Mouse (Mus musculus) heart, embryonic 13.5 days (tissue): Measurements from ENCODE around the gene Reck. TPM values are rescaled to one million over a fixed set of nuclear protein-coding genes. Genes with fewer than 3 reads are reported as not detected.

Experiments used
- ATAC-seq: fragments of 200-750 bp; cut with Nextera tagmentation; 2 replicates; pipeline ENCODE4 v1.8.0; 2017; ENCODE audit warnings: moderate TSS enrichment; ENCODE audit not compliant: insufficient number of reproducible peaks, low FRiP score, low TSS enrichment; ENCODE audit errors: extremely low read depth
- H3K27ac ChIP-seq: fragments of 300-500 bp; sonication (generic); replicated peaks from 2 replicates; pipeline ENCODE4 v1.5.1; 2015; ENCODE audit warnings: moderate library complexity, mild to moderate bottlenecking, inconsistent platforms
- H3K27me3 ChIP-seq: fragments of 300-500 bp; sonication (generic); replicated peaks from 2 replicates; pipeline ENCODE4 v1.6.1; 2015; ENCODE audit warnings: mild to moderate bottlenecking, inconsistent platforms
- H3K36me3 ChIP-seq: fragments of 300-500 bp; sonication (generic); 2 replicates; pipeline ENCODE4 v1.6.1; 2015; ENCODE audit warnings: mild to moderate bottlenecking, inconsistent platforms
- H3K4me1 ChIP-seq: fragments of 300-500 bp; sonication (generic); 2 replicates; pipeline ENCODE4 v1.6.1; 2015; ENCODE audit warnings: inconsistent platforms
- H3K4me2 ChIP-seq: fragments of 300-500 bp; sonication (generic); 2 replicates; pipeline ENCODE4 v1.6.1; 2015; ENCODE audit warnings: inconsistent platforms, mild to moderate bottlenecking, moderate library complexity
- H3K4me3 ChIP-seq: fragments of 300-500 bp; sonication (generic); 2 replicates; pipeline ENCODE4 v1.5.1; 2015; ENCODE audit warnings: moderate library complexity, mild to moderate bottlenecking, inconsistent platforms
- H3K9ac ChIP-seq: fragments of 300-500 bp; sonication (generic); 2 replicates; pipeline ENCODE4 v1.6.1; 2015; ENCODE audit warnings: inconsistent platforms, mild to moderate bottlenecking, moderate library complexity
- H3K9me3 ChIP-seq: fragments of 300-500 bp; sonication (generic); 2 replicates; pipeline ENCODE4 v1.6.1; 2016; ENCODE audit warnings: inconsistent platforms
- WGBS: fragments of 180-500 bp; shearing (Covaris S2); methylation state at CpG from one replicate; pipeline ENCODE4 v1.1.7; 2015; ENCODE audit warnings: mixed read lengths; 5-methylcytosine and 5-hydroxymethylcytosine counted together
- polyA plus RNA-seq: library from polyadenylated mRNA; unstranded; fragments of >200 nt; fragmentation: Nextera tagmentation; extraction: Ambion mirVana; gene quantifications from 2 replicates; pipeline ENCODE4 v1.2.1, GENCODE M21; 2015

Reck gene
- polyA plus RNA-seq, result 9.7 and 13.4 TPM in 2 replicates

GRCm38 (mm10) chr4:43875160-43875918 is at the start of gene Reck:
TSS of gene Reck (plus strand) at chr4:43875530.
- Histone ChIP-seq H3K4me3 (peak within 1 kb of the TSS; percentile 92), H3K9ac (peak within 1 kb of the TSS; percentile 88), H3K27me3 (no peaks in the 10 kb centered on the region), H3K36me3 (no peaks in the 10 kb centered on the region), H3K4me1 (peaks cover 45% of the 10 kb centered on the region), H3K9me3 (no peaks in the 10 kb centered on the region), H3K4me2 (peak within 1 kb of the TSS; percentile 95), H3K27ac (peak within 1 kb of the TSS; percentile 61)
- ATAC-seq, result peak; percentile 77
- WGBS, result under 1% methylated on average over 72 of the region's 73 CpGs

GRCm38 (mm10) chr4:43828806-43829205 is 46.5 kb upstream of the Reck start:
- 86% methylated on average over 4 of the region's 4 CpGs for WGBS

GRCm38 (mm10) chr4:43832031-43832430 is 43.3 kb upstream of the Reck start:
- Histone ChIP-seq H3K9ac (no peak overlapping the region), H3K36me3 (no peaks in the 10 kb centered on the region), H3K27me3 (peaks cover 5% of the 10 kb centered on the region; the same call in 1 of the 2 replicates), H3K4me3 (no peak overlapping the region), H3K4me1 (peaks cover 2% of the 10 kb centered on the region), H3K4me2 (no peak overlapping the region), H3K9me3 (no peaks in the 10 kb centered on the region), H3K27ac (no peak overlapping the region)
- no peak for ATAC-seq
- 60% methylated on average over 5 of the region's 5 CpGs for WGBS

More at GRCm38 (mm10) chr4:43828806-43829205, 46.5 kb upstream of the Reck start:
- ATAC-seq, result no peak
- Histone ChIP-seq H3K27me3 (peaks cover 5% of the 10 kb centered on the region; the same call in 1 of the 2 replicates), H3K36me3 (no peaks in the 10 kb centered on the region), H3K4me2 (no peak overlapping the region), H3K27ac (no peak overlapping the region), H3K4me1 (no peaks in the 10 kb centered on the region), H3K4me3 (no peak overlapping the region), H3K9ac (no peak overlapping the region), H3K9me3 (no peaks in the 10 kb centered on the region)

- whole genome bisulfite sequencing, result 65% methylated on average over 5 of the region's 5 CpGs
- H3K27me3 ChIP-seq, result no peaks in the 10 kb centered on the region
- H3K9ac ChIP-seq, result no peak overlapping the region
- H3K36me3 ChIP-seq, result no peaks in the 10 kb centered on the region
- H3K27ac ChIP-seq, result no peak overlapping the region
- no peak for ATAC-seq
- H3K4me1 ChIP-seq, result peaks cover 11% of the 10 kb centered on the region
- H3K9me3 ChIP-seq, result no peaks in the 10 kb centered on the region
- no peak overlapping the region for H3K4me3 ChIP-seq
- H3K4me2 ChIP-seq, result no peak overlapping the region
Measured at GRCm38 (mm10) chr4:43833752-43834151, 41.6 kb upstream of the Reck start.

GRCm38 (mm10) chr4:43834749-43835148 is 40.6 kb upstream of the Reck start:
- H3K9ac ChIP-seq, result no peak overlapping the region
- no peaks in the 10 kb centered on the region for H3K27me3 ChIP-seq
- ATAC-seq, result no peak
- H3K9me3 ChIP-seq, result no peaks in the 10 kb centered on the region
- no peaks in the 10 kb centered on the region for H3K36me3 ChIP-seq
- peaks cover 11% of the 10 kb centered on the region for H3K4me1 ChIP-seq
- WGBS, result 33% methylated on average over 4 of the region's 4 CpGs
- H3K4me2 ChIP-seq, result no peak overlapping the region
- H3K4me3 ChIP-seq, result no peak overlapping the region
- H3K27ac ChIP-seq, result no peak overlapping the region

GRCm38 (mm10) chr4:43838326-43838725 is 37.0 kb upstream of the Reck start:
- 76% methylated on average over 3 of the region's 3 CpGs for WGBS
- H3K36me3 ChIP-seq, result no peaks in the 10 kb centered on the region
- no peak overlapping the region for H3K4me3 ChIP-seq
- no peak for ATAC-seq
- peaks cover 11% of the 10 kb centered on the region for H3K4me1 ChIP-seq
- no peaks in the 10 kb centered on the region; the same call in 1 of the 2 replicates for H3K9me3 ChIP-seq
- H3K4me2 ChIP-seq, result no peak overlapping the region
- H3K27ac ChIP-seq, result no peak overlapping the region
- no peaks in the 10 kb centered on the region for H3K27me3 ChIP-seq
- H3K9ac ChIP-seq, result no peak overlapping the region

GRCm38 (mm10) chr4:43840101-43840500 is 35.2 kb upstream of the Reck start, which contains the start of gene Olfr157:
TSS of gene Olfr157 (minus strand) at chr4:43840201.
- WGBS, result 79% methylated on average over 1 of the region's 1 CpGs
- no peaks in the 10 kb centered on the region for H3K27me3 ChIP-seq
- H3K4me3 ChIP-seq, result no peak within 1 kb of the TSS
- H3K9me3 ChIP-seq, result peaks cover 6% of the 10 kb centered on the region
- peaks cover 11% of the 10 kb centered on the region for H3K4me1 ChIP-seq
- no peaks in the 10 kb centered on the region for H3K36me3 ChIP-seq
- no peak for ATAC-seq
- no peak within 1 kb of the TSS for H3K9ac ChIP-seq
- no peak within 1 kb of the TSS for H3K4me2 ChIP-seq
- H3K27ac ChIP-seq, result no peak within 1 kb of the TSS

GRCm38 (mm10) chr4:43851265-43851664 is 24.1 kb upstream of the Reck start, which contains the start of gene Olfr155:
TSS of gene Olfr155 (plus strand) at chr4:43851565.
- no peaks in the 10 kb centered on the region for H3K9me3 ChIP-seq
- H3K27ac ChIP-seq, result no peak within 1 kb of the TSS
- 75% methylated on average over 6 of the region's 6 CpGs for WGBS
- no peak within 1 kb of the TSS for H3K4me3 ChIP-seq
- no peak within 1 kb of the TSS for H3K9ac ChIP-seq
- peaks cover 2% of the 10 kb centered on the region; the same call in 1 of the 2 replicates for H3K27me3 ChIP-seq
- no peaks in the 10 kb centered on the region for H3K36me3 ChIP-seq
- no peak for ATAC-seq
- H3K4me2 ChIP-seq, result no peak within 1 kb of the TSS
- H3K4me1 ChIP-seq, result peaks cover 3% of the 10 kb centered on the region; the same call in 1 of the 2 replicates

GRCm38 (mm10) chr4:43854101-43854500 is 21.2 kb upstream of the Reck start:
- Histone ChIP-seq H3K27me3 (0 out of 2 replicates have a peak, but pooled peaks cover 2% of the 10 kb centered on the region), H3K4me2 (no peak overlapping the region), H3K4me1 (peaks cover 3% of the 10 kb centered on the region; the same call in 1 of the 2 replicates), H3K9ac (no peak overlapping the region), H3K4me3 (no peak overlapping the region), H3K27ac (no peak overlapping the region), H3K9me3 (no peaks in the 10 kb centered on the region), H3K36me3 (no peaks in the 10 kb centered on the region)
- no peak for ATAC-seq
- WGBS, result 58% methylated on average over 8 of the region's 8 CpGs

GRCm38 (mm10) chr4:43859886-43860285 is 15.4 kb upstream of the Reck start:
- Histone ChIP-seq H3K27me3 (no peaks in the 10 kb centered on the region), H3K27ac (no peak overlapping the region), H3K4me1 (peaks cover 10% of the 10 kb centered on the region), H3K9ac (no peak overlapping the region), H3K4me2 (no peak overlapping the region), H3K4me3 (no peak overlapping the region), H3K9me3 (no peaks in the 10 kb centered on the region), H3K36me3 (no peaks in the 10 kb centered on the region)
- 70% methylated on average over 10 of the region's 10 CpGs for WGBS
- ATAC-seq, result no peak

- Histone ChIP-seq H3K9me3 (no peaks in the 10 kb centered on the region), H3K4me1 (peaks cover 10% of the 10 kb centered on the region), H3K4me3 (no peak overlapping the region), H3K27me3 (no peaks in the 10 kb centered on the region), H3K36me3 (no peaks in the 10 kb centered on the region), H3K9ac (no peak overlapping the region), H3K27ac (no peak overlapping the region), H3K4me2 (peak overlapping the region; percentile 40)
- 12% methylated on average over 14 of the region's 14 CpGs for WGBS
- no peak; the same call in 1 of the 2 replicates for ATAC-seq
Measured at GRCm38 (mm10) chr4:43860744-43861519, 14.4 kb upstream of the Reck start.
